ENCODE assay signal across 9 mouse cellular contexts in the genomic region with DNA sequence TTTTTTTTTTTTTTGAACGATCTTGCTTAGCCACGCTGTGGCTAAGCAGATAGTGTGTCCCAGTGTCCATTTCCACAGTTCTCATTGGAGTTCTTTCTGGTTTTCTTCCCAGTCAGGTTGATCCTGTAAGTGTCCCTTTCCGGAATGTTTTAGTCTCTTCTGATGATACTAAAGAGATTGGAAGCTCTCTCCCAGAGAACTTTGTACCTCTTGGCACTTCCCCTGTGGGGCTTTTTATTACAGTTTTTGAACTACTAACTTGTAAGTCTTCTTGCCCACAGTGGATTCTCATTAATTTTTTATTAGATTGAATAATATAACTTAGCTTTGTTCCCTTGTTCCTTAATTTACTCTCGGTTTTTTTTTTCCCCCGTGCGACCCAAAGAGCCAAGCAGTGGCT. TPM values are rescaled to one million over a fixed set of nuclear protein-coding genes. Genes with fewer than 3 reads are reported as not detected.
A peak's percentile ranks its signal among the peaks of the same experiment; 100 is the strongest.
DNase-seq lines count a peak whose midpoint lies in the region; ATAC-seq and TF ChIP-seq lines count a peak whose summit lies in the region.
"Had no signal": no experiment of that assay in that cellular context is flagged by ENCODE, and none has a peak within 500 bp of the region (broad histone marks: within the 10 kb centered on the region; RNA-seq: fewer than 3 reads in every experiment).

No protein-coding gene starts in this region.

- WGBS in kidney, embryonic 16.5 days = 39% methylated on average over 6 of the region's 6 CpGs
- 53% methylated on average over 6 of the region's 6 CpGs for WGBS in embryonic facial prominence, embryonic 12.5 days
- 37% methylated on average over 6 of the region's 6 CpGs for WGBS in intestine, embryonic 14.5 days

- H3K4me3 ChIP-seq in kidney, embryonic 16.5 days (ENCODE audit: low read length) = peak overlapping the region; percentile 76
- peak overlapping the region; percentile 70 for H3K4me3 ChIP-seq in embryonic facial prominence, embryonic 12.5 days
- peak overlapping the region; percentile 77 for H3K4me3 ChIP-seq in intestine, embryonic 14.5 days (ENCODE audit: low read depth, low read length)
- H3K4me3 ChIP-seq in myocyte = peak overlapping the region; percentile 98

- ATAC-seq in kidney, embryonic 16.5 days (ENCODE audit: low FRiP score, low TSS enrichment) = no peak
- no peak for ATAC-seq in embryonic facial prominence, embryonic 12.5 days (ENCODE audit: insufficient number of reproducible peaks, insufficient read depth, low FRiP score, low TSS enrichment)
- ATAC-seq in intestine, embryonic 14.5 days (replicated peaks; ENCODE audit: low FRiP score, low TSS enrichment, low read depth) = no peak

- no peaks in the 10 kb centered on the region for H3K27me3 ChIP-seq in kidney, embryonic 16.5 days (ENCODE audit: insufficient read depth, low read length)
- no peaks in the 10 kb centered on the region for H3K27me3 ChIP-seq in embryonic facial prominence, embryonic 12.5 days
- H3K27me3 ChIP-seq in intestine, embryonic 14.5 days (replicated peaks; ENCODE audit: control insufficient read depth, insufficient read depth, low read length) = no peaks in the 10 kb centered on the region
- H3K27me3 ChIP-seq in myocyte (ENCODE audit: control insufficient read depth, insufficient read depth, insufficient read length) = no peaks in the 10 kb centered on the region

- no peak for TF ChIP-seq POLR2A in myocyte (IDR thresholded peaks at IDR 0.05; ENCODE audit: insufficient read length, low read depth)

- no peaks in the 10 kb centered on the region for H3K9me3 ChIP-seq in kidney, embryonic 16.5 days (ENCODE audit: low read length)
- no peaks in the 10 kb centered on the region for H3K9me3 ChIP-seq in embryonic facial prominence, embryonic 12.5 days
- H3K9me3 ChIP-seq in intestine, embryonic 14.5 days (ENCODE audit: control insufficient read depth, low read length) = no peaks in the 10 kb centered on the region

- H3K9ac ChIP-seq in kidney, embryonic 16.5 days (replicated peaks; ENCODE audit: low read length) = peak overlapping the region; percentile 82
- H3K9ac ChIP-seq in embryonic facial prominence, embryonic 12.5 days = peak overlapping the region; percentile 33; the same call in 1 of the 2 replicates
- H3K9ac ChIP-seq in intestine, embryonic 14.5 days (ENCODE audit: low read length) = peak overlapping the region; percentile 63

- no peak for DNase-seq in kidney, adult 18-20 months
- no peak for DNase-seq in intestine, embryonic 14.5 days (ENCODE audit: low spot score)
- DNase-seq in spleen, adult 12 weeks (ENCODE audit: low spot score) = no peak
- no peak for DNase-seq in cerebellum, postnatal 14 days
- DNase-seq in MN1 (ENCODE audit: low spot score) = no peak
- DNase-seq: gastrocnemius, postnatal 14 days had no signal

- peak overlapping the region; percentile 79 for H3K4me2 ChIP-seq in kidney, embryonic 16.5 days (replicated peaks; ENCODE audit: low read depth, low read length)
- H3K4me2 ChIP-seq in embryonic facial prominence, embryonic 12.5 days (replicated peaks) = peak overlapping the region; percentile 60
- peak overlapping the region; percentile 73 for H3K4me2 ChIP-seq in intestine, embryonic 14.5 days (ENCODE audit: low read length)
- H3K4me2 ChIP-seq in myocyte (ENCODE audit: low read depth) = peak overlapping the region; percentile 87

- 0 out of 2 replicates have a peak, but pooled peaks cover 3% of the 10 kb centered on the region for H3K36me3 ChIP-seq in kidney, embryonic 16.5 days (ENCODE audit: insufficient read depth, low read length)
- no peaks in the 10 kb centered on the region for H3K36me3 ChIP-seq in embryonic facial prominence, embryonic 12.5 days
- no peaks in the 10 kb centered on the region for H3K36me3 ChIP-seq in intestine, embryonic 14.5 days (ENCODE audit: control insufficient read depth, insufficient read depth, low read length)
- no peaks in the 10 kb centered on the region for H3K36me3 ChIP-seq in myocyte (ENCODE audit: control insufficient read depth, insufficient read depth)

- H3ac ChIP-seq in myocyte (ENCODE audit: control insufficient read depth, insufficient read length) = peak overlapping the region; percentile 83

- peaks cover 74% of the 10 kb centered on the region for H3K79me2 ChIP-seq in myocyte (ENCODE audit: control insufficient read depth, insufficient read depth)

- H3K4me1 ChIP-seq in kidney, embryonic 16.5 days (ENCODE audit: insufficient read depth, low read length) = peaks cover 28% of the 10 kb centered on the region
- H3K4me1 ChIP-seq in embryonic facial prominence, embryonic 12.5 days = peaks cover 12% of the 10 kb centered on the region
- H3K4me1 ChIP-seq in intestine, embryonic 14.5 days (replicated peaks; ENCODE audit: control insufficient read depth, insufficient read depth, low read length) = peaks cover 23% of the 10 kb centered on the region

- H3K27ac ChIP-seq in kidney, embryonic 16.5 days (ENCODE audit: low read length) = 0 out of 2 replicates have a peak overlapping the region, but pooled peaks have one; percentile 8
- no peak overlapping the region for H3K27ac ChIP-seq in embryonic facial prominence, embryonic 12.5 days
- no peak overlapping the region; the same call in 1 of the 2 replicates for H3K27ac ChIP-seq in intestine, embryonic 14.5 days (ENCODE audit: low read depth)

TF ChIP-seq in myocyte, 11 proteins besides CTCF, POLR2A, EP300 and RAD21:
- TF ChIP-seq SRF (IDR thresholded peaks at IDR 0.05; ENCODE audit: control insufficient read depth, insufficient read length, low read depth) = no peak
- TF ChIP-seq USF1 (IDR thresholded peaks at IDR 0.05; ENCODE audit: low read depth) = no peak
- no peak for TF ChIP-seq TCF3 (IDR thresholded peaks at IDR 0.05; ENCODE audit: insufficient read length, low read depth)
- TF ChIP-seq MAX (IDR thresholded peaks at IDR 0.05; ENCODE audit: low read depth) = no peak
- TF ChIP-seq E2F4 (IDR thresholded peaks at IDR 0.05; ENCODE audit: insufficient read depth) = no peak
- TF ChIP-seq MYOG (IDR thresholded peaks at IDR 0.05; ENCODE audit: control insufficient read depth in 1 of 3, insufficient read depth in 1 of 3, insufficient read length in 2 of 3, low read depth in 2 of 3) = no peak
- TF ChIP-seq POLR2AphosphoS2 (IDR thresholded peaks at IDR 0.05; ENCODE audit: insufficient read length, low read depth) = no peak
- no peak for TF ChIP-seq MYOD1 (IDR thresholded peaks at IDR 0.05; ENCODE audit: control insufficient read depth in 1 of 3, insufficient read length in 2 of 3, low read depth in 2 of 3)
- no peak for TF ChIP-seq TCF12 (IDR thresholded peaks at IDR 0.05; ENCODE audit: insufficient read depth, poor library complexity, severe bottlenecking)
- no peak for TF ChIP-seq REST (IDR thresholded peaks at IDR 0.05; ENCODE audit: insufficient read depth, insufficient read length)
- TF ChIP-seq CEBPB (IDR thresholded peaks at IDR 0.05; ENCODE audit: insufficient read depth, poor library complexity, severe bottlenecking) = no peak

RNA-seq across cellular contexts. Expression of a gene that starts 1.0 kb away (rescaled TPM):
- polyA plus RNA-seq in kidney, embryonic 16.5 days (2015; fragmentation: Nextera tagmentation; extraction: Ambion mirVana) = 60.3 and 61.2 TPM in 2 replicates
- polyA plus RNA-seq in embryonic facial prominence, embryonic 12.5 days (2016; fragmentation: Nextera tagmentation; extraction: Ambion mirVana) = 44.1 and 44.8 TPM in 2 replicates
- 56.0 and 59.2 TPM in 2 replicates for polyA plus RNA-seq in intestine, embryonic 14.5 days (2014; fragmentation: Nextera tagmentation; extraction: Ambion mirVana)
- 22.5 TPM for polyA plus RNA-seq in myocyte (2012; fragmentation: generic; extraction: Trizol)

RNA-seq across cellular contexts. Expression of a gene that starts 1.2 kb away (rescaled TPM):
- polyA plus RNA-seq in kidney, embryonic 16.5 days (2015; fragmentation: Nextera tagmentation; extraction: Ambion mirVana) = 26.2 and 29.2 TPM in 2 replicates
- 23.2 and 25.0 TPM in 2 replicates for polyA plus RNA-seq in embryonic facial prominence, embryonic 12.5 days (2016; fragmentation: Nextera tagmentation; extraction: Ambion mirVana)
- polyA plus RNA-seq in intestine, embryonic 14.5 days (2014; fragmentation: Nextera tagmentation; extraction: Ambion mirVana) = 26.3 and 27.8 TPM in 2 replicates
- polyA plus RNA-seq in myocyte (2012; fragmentation: generic; extraction: Trizol) = 18.4 TPM

RNA-seq across cellular contexts. Expression of a gene that starts 46.9 kb away (rescaled TPM):
- polyA plus RNA-seq in kidney, embryonic 16.5 days (2015; fragmentation: Nextera tagmentation; extraction: Ambion mirVana) = 147 and 149 TPM in 2 replicates
- polyA plus RNA-seq in embryonic facial prominence, embryonic 12.5 days (2016; fragmentation: Nextera tagmentation; extraction: Ambion mirVana) = 203 and 210 TPM in 2 replicates
- polyA plus RNA-seq in intestine, embryonic 14.5 days (2014; fragmentation: Nextera tagmentation; extraction: Ambion mirVana) = 166 and 174 TPM in 2 replicates
- 49.2 TPM for polyA plus RNA-seq in myocyte (2012; fragmentation: generic; extraction: Trizol)

RNA-seq across cellular contexts. Expression of a gene that starts 47.0 kb away (rescaled TPM):
- polyA plus RNA-seq in kidney, embryonic 16.5 days (2015; fragmentation: Nextera tagmentation; extraction: Ambion mirVana) = 25.2 and 25.8 TPM in 2 replicates
- 27.3 and 30.1 TPM in 2 replicates for polyA plus RNA-seq in embryonic facial prominence, embryonic 12.5 days (2016; fragmentation: Nextera tagmentation; extraction: Ambion mirVana)
- 25.7 and 26.7 TPM in 2 replicates for polyA plus RNA-seq in intestine, embryonic 14.5 days (2014; fragmentation: Nextera tagmentation; extraction: Ambion mirVana)
- polyA plus RNA-seq in myocyte (2012; fragmentation: generic; extraction: Trizol) = 6.0 TPM
